In the genomic region with DNA sequence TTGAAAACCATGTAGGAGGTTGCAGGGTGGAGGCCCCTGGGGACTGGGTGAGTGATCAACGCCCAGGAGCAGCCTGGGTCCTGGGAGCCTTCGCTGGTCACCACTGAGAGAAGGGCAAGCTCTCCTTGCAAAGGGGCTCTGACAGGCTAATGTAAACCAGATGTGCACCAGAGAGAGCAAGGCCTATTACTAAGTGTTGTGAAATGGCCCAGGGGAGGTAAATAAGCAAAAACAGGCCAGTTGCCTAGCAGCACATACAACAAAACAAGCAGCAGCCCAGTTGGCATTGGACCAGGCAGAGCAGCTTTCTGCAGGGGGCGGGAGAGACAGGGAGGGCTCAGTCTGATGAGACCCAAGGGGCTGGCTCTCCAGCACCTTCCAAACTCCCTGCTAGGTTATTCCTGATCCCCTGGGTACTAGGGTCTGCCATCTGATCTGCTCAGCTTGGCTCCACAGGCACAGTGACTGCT, we compare ENCODE assay signal across 9 mouse cellular contexts.
A peak's percentile ranks its signal among the peaks of the same experiment; 100 is the strongest.
DNase-seq lines count a peak whose midpoint lies in the region; ATAC-seq and TF ChIP-seq lines count a peak whose summit lies in the region.
"Had no signal": no experiment of that assay in that cellular context is flagged by ENCODE, and none has a peak within 500 bp of the region (broad histone marks: within the 10 kb centered on the region; RNA-seq: fewer than 3 reads in every experiment).

No protein-coding gene starts in this region.

- no peak overlapping the region for H3K4me3 ChIP-seq in embryonic facial prominence, embryonic 13.5 days
- peak overlapping the region; percentile 13; the same call in 1 of the 2 replicates for H3K4me3 ChIP-seq in heart, embryonic 10.5 days
- no peak overlapping the region for H3K4me3 ChIP-seq in kidney, adult 2 months (ENCODE audit: insufficient read depth, low read depth, low read length)
- H3K4me3 ChIP-seq in stomach, postnatal 0 days (ENCODE audit: low read depth, low read length), result no peak overlapping the region

- H3K9ac ChIP-seq in embryonic facial prominence, embryonic 13.5 days, result no peak overlapping the region
- no peak overlapping the region for H3K9ac ChIP-seq in stomach, postnatal 0 days (ENCODE audit: low read length)

- H3K27ac ChIP-seq in embryonic facial prominence, embryonic 13.5 days, result peak overlapping the region; percentile 81
- peak overlapping the region; percentile 78 for H3K27ac ChIP-seq in heart, embryonic 10.5 days
- H3K27ac ChIP-seq in kidney, adult 2 months (ENCODE audit: insufficient read depth, low read depth, low read length), result no peak overlapping the region
- H3K27ac ChIP-seq in stomach, postnatal 0 days (replicated peaks), result peak overlapping the region; percentile 30

- peak overlapping the region; percentile 42 for H3K4me2 ChIP-seq in embryonic facial prominence, embryonic 13.5 days
- H3K4me2 ChIP-seq in stomach, postnatal 0 days (replicated peaks; ENCODE audit: low read depth), result no peak overlapping the region

- H3K4me1 ChIP-seq in embryonic facial prominence, embryonic 13.5 days, result peaks cover 31% of the 10 kb centered on the region
- H3K4me1 ChIP-seq in heart, embryonic 10.5 days, result peaks cover 25% of the 10 kb centered on the region
- H3K4me1 ChIP-seq in kidney, adult 2 months (ENCODE audit: control insufficient read depth, insufficient read depth, low read length), result no peaks in the 10 kb centered on the region
- H3K4me1 ChIP-seq in stomach, postnatal 0 days (replicated peaks; ENCODE audit: control insufficient read depth, insufficient read depth), result peaks cover 12% of the 10 kb centered on the region

- no peak for TF ChIP-seq CTCF in kidney, adult 2 months (conservative IDR thresholded peaks at IDR 0.05; ENCODE audit: insufficient read depth, insufficient read length, low read depth, low read length)
- TF ChIP-seq CTCF in stomach, postnatal 0 days (IDR thresholded peaks at IDR 0.05; ENCODE audit: low read depth), result no peak

- peak; percentile 87 for ATAC-seq in embryonic facial prominence, embryonic 13.5 days (ENCODE audit: insufficient number of reproducible peaks, insufficient read depth, low FRiP score, low TSS enrichment, low read depth)
- peak; percentile 88 for ATAC-seq in stomach, postnatal 0 days (ENCODE audit: low FRiP score, low TSS enrichment)

- H3K9me3 ChIP-seq in embryonic facial prominence, embryonic 13.5 days, result no peaks in the 10 kb centered on the region
- no peaks in the 10 kb centered on the region for H3K9me3 ChIP-seq in heart, embryonic 10.5 days
- no peaks in the 10 kb centered on the region for H3K9me3 ChIP-seq in stomach, postnatal 0 days (ENCODE audit: control insufficient read depth, low read length)

- no peak for TF ChIP-seq POLR2A in kidney, adult 2 months (IDR thresholded peaks at IDR 0.05; ENCODE audit: low read depth, low read length)

- no peaks in the 10 kb centered on the region for H3K36me3 ChIP-seq in embryonic facial prominence, embryonic 13.5 days
- H3K36me3 ChIP-seq in heart, embryonic 10.5 days, result no peaks in the 10 kb centered on the region
- H3K36me3 ChIP-seq in kidney, adult 2 months (ENCODE audit: control insufficient read depth, insufficient read depth, low read length), result no peaks in the 10 kb centered on the region
- no peaks in the 10 kb centered on the region for H3K36me3 ChIP-seq in stomach, postnatal 0 days (ENCODE audit: control insufficient read depth, insufficient read depth, low read length)

- TF ChIP-seq EP300 in stomach, postnatal 0 days (optimal IDR thresholded peaks at IDR 0.05), result peak; percentile 57

- peak; percentile 9 to 30 for DNase-seq in layer of hippocampus, adult 18-20 months (ENCODE audit: low spot score in 2 of 2)
- DNase-seq in layer of hippocampus, adult 9-10 months (ENCODE audit: low spot score), result no peak
- DNase-seq in heart, embryonic 10.5 days (ENCODE audit: low spot score), result peak; percentile 94
- DNase-seq in kidney, adult 2 months, result peak; percentile 52
- DNase-seq in lung, postnatal 14 days, result peak; percentile 80
- DNase-seq in stomach, postnatal 0 days (ENCODE audit: low spot score), result peak; percentile 69
- no peak for DNase-seq in c-Kit-positive CD71-positive TER-119-positive erythroid progenitor cells, embryonic 14.5 days (ENCODE audit: low spot score)

- H3K27me3 ChIP-seq in embryonic facial prominence, embryonic 13.5 days, result no peaks in the 10 kb centered on the region
- no peaks in the 10 kb centered on the region for H3K27me3 ChIP-seq in heart, embryonic 10.5 days (ENCODE audit: insufficient read depth, poor library complexity, severe bottlenecking)
- no peaks in the 10 kb centered on the region for H3K27me3 ChIP-seq in kidney, adult 2 months (replicated peaks; ENCODE audit: control insufficient read depth, insufficient read depth, low read length)
- no peaks in the 10 kb centered on the region for H3K27me3 ChIP-seq in stomach, postnatal 0 days (ENCODE audit: control insufficient read depth, insufficient read depth, low read length)
- H3K27me3 ChIP-seq: CH12.LX had no signal

- 16% methylated on average over 3 of the region's 3 CpGs for WGBS in embryonic facial prominence, embryonic 13.5 days
- 11% methylated on average over 3 of the region's 3 CpGs for WGBS in heart, embryonic 10.5 days
- WGBS in kidney, adult 2 months, result 56% methylated on average over 3 of the region's 3 CpGs
- WGBS in stomach, postnatal 0 days, result 26% methylated on average over 3 of the region's 3 CpGs

Comparison
In these comparisons a context has a peak if more than half of its experiments do, and no peak if none do; other contexts are left out.
1. DNase-seq: peak in layer of hippocampus, adult 18-20 months (2 of 2), heart, embryonic 10.5 days (single experiment), kidney, adult 2 months (single experiment), lung, postnatal 14 days (single experiment) and stomach, postnatal 0 days (single experiment); none in layer of hippocampus, adult 9-10 months (single experiment) and c-Kit-positive CD71-positive TER-119-positive erythroid progenitor cells, embryonic 14.5 days (single experiment).